Mouse (Mus musculus) ovary, postnatal 36 days (tissue): ENCODE data around the gene Higd1c.
"Not testable (repeated sequence)": the region's sequence is repeated elsewhere in the genome, so short reads cannot be mapped to it uniquely, and the experiment has no call there.

Experiments
- DNase-seq: peaks from one replicate; pipeline ENCODE4 v3.0.0; 2022; ENCODE audit warnings: low spot score, mixed read lengths

Higd1c gene

GRCm38 (mm10) chr15:100355876-100356275 is 8.5 kb upstream of the Higd1c start:
- DNase-seq: no peak

GRCm38 (mm10) chr15:100365967-100366366 is 1.6 kb downstream of the Higd1c start:
- not testable (repeated sequence) for DNase-seq

GRCm38 (mm10) chr15:100367119-100367518 is 2.8 kb downstream of the Higd1c start:
- DNase-seq: no peak

GRCm38 (mm10) chr15:100375066-100375465 is 10.7 kb downstream of the Higd1c start:
- peak; percentile 28 for DNase-seq

- DNase-seq: not testable (repeated sequence)
Observed at GRCm38 (mm10) chr15:100377847-100378505, 13.6 kb downstream of the Higd1c start.

GRCm38 (mm10) chr15:100379658-100380057 is 15.3 kb downstream of the Higd1c start:
- no peak for DNase-seq

- DNase-seq: no peak
Observed at GRCm38 (mm10) chr15:100380104-100380503, 15.8 kb downstream of the Higd1c start.

- DNase-seq: no peak
Observed at GRCm38 (mm10) chr15:100385705-100386104, 21.4 kb downstream of the Higd1c start.

GRCm38 (mm10) chr15:100387544-100388223 is 23.3 kb downstream of the Higd1c start:
- DNase-seq: no peak

- no peak for DNase-seq
Observed at GRCm38 (mm10) chr15:100388224-100388835, 24.0 kb downstream of the Higd1c start.

- no peak for DNase-seq
Observed at GRCm38 (mm10) chr15:100388886-100389285, 24.5 kb downstream of the Higd1c start.

- no peak for DNase-seq
Observed at GRCm38 (mm10) chr15:100391066-100391465, 26.7 kb downstream of the Higd1c start.

GRCm38 (mm10) chr15:100391599-100391998 is 27.3 kb downstream of the Higd1c start:
- no peak for DNase-seq

- no peak for DNase-seq
Observed at GRCm38 (mm10) chr15:100393016-100393415, 28.7 kb downstream of the Higd1c start.

GRCm38 (mm10) chr15:100395561-100395960 is 31.2 kb downstream of the Higd1c start:
- DNase-seq: no peak

- DNase-seq: no peak
Observed at GRCm38 (mm10) chr15:100400592-100401250, 36.4 kb downstream of the Higd1c start.

GRCm38 (mm10) chr15:100401811-100402210 is 37.5 kb downstream of the Higd1c start:
- no peak for DNase-seq

- no peak for DNase-seq
Observed at GRCm38 (mm10) chr15:100402347-100402746, 38.0 kb downstream of the Higd1c start.

GRCm38 (mm10) chr15:100402798-100403197 is 38.5 kb downstream of the Higd1c start:
- DNase-seq: no peak

- DNase-seq: no peak
Observed at GRCm38 (mm10) chr15:100403318-100404000, 39.1 kb downstream of the Higd1c start.

GRCm38 (mm10) chr15:100406088-100406487 is 41.7 kb downstream of the Higd1c start:
- DNase-seq: no peak
